Mouse (Mus musculus) left cerebral cortex, adult 6 months (tissue): Measurements from ENCODE around the gene Olfr399. TPM values are rescaled to one million over a fixed set of nuclear protein-coding genes. Genes with fewer than 3 reads are reported as not detected.

Experiments used
- long read RNA-seq, 2 experiments: library from polyadenylated mRNA; unstranded; transcript quantifications; one replicate each; pipeline ENCODE4 v2.0.0; 2019 to 2020
- polyA plus RNA-seq: library from polyadenylated mRNA; unstranded; fragments of <200 nt; fragmentation: Nextera tagmentation; gene quantifications from 2 replicates; pipeline ENCODE4 v1.2.3, GENCODE M21; 2021

Olfr399 gene
- not detected in 2 replicates for polyA plus RNA-seq
- long read RNA-seq, experiment 1 = 0 reads
- long read RNA-seq, experiment 2 = 0 reads

GRCm38 (mm10) chr11:74056451-74056850 is at the start of gene Olfr399, which contains the start of gene Olfr139:
Olfr399 (minus strand) TSS chr11:74056615.
Olfr139 (minus strand) TSS chr11:74056551.

GRCm38 (mm10) chr11:74069655-74070054 is 13.2 kb upstream of the Olfr399 start, which contains the start of gene Zfp616:
Zfp616 (plus strand) TSS chr11:74069955.

Other genes with a start within 250 kb of the Olfr399 start
- not detected in 2 replicates for gene Olfr392, start 239.6 kb downstream of the Olfr399 start, polyA plus RNA-seq
- not detected in 2 replicates for gene Olfr393, start 205.2 kb downstream of the Olfr399 start, polyA plus RNA-seq
- gene Olfr394, start 165.8 kb downstream of the Olfr399 start, polyA plus RNA-seq = not detected in 2 replicates
- not detected in 2 replicates for gene Olfr395, start 147.3 kb downstream of the Olfr399 start, polyA plus RNA-seq
- not detected in 2 replicates for gene Olfr23, start 119.9 kb downstream of the Olfr399 start, polyA plus RNA-seq
- not detected in 2 replicates for gene Olfr397, start 95.8 kb downstream of the Olfr399 start, polyA plus RNA-seq
- gene Olfr398, start 66.2 kb downstream of the Olfr399 start, polyA plus RNA-seq = not detected in 2 replicates
- gene Olfr139, start 64 bp downstream of the Olfr399 start, polyA plus RNA-seq = not detected in 2 replicates
- gene Zfp616, start 13.3 kb upstream of the Olfr399 start, polyA plus RNA-seq = not detected in 2 replicates
- not detected in 2 replicates for gene Olfr401, start 57.1 kb upstream of the Olfr399 start, polyA plus RNA-seq
- not detected in 2 replicates for gene Olfr402, start 96.9 kb upstream of the Olfr399 start, polyA plus RNA-seq
- gene Olfr403, start 129.6 kb upstream of the Olfr399 start, polyA plus RNA-seq = not detected in 2 replicates
- not detected in 2 replicates for gene Olfr43, start 154.8 kb upstream of the Olfr399 start, polyA plus RNA-seq
- not detected in 2 replicates for gene Olfr406, start 203.2 kb upstream of the Olfr399 start, polyA plus RNA-seq
- not detected in 2 replicates for gene Olfr59, start 227.1 kb upstream of the Olfr399 start, polyA plus RNA-seq